Mouse (Mus musculus): ENCODE results near the gene Gm10490. TPM values are rescaled to one million over a fixed set of nuclear protein-coding genes. Genes with fewer than 3 reads are reported as not detected.

Gene Gm10490
- polyA plus RNA-seq, 1 experiment = not detected

- DNase-seq (ENCODE audit: extremely low spot score in 1 of 2, low spot score in 1 of 2) = no peak
Measured at GRCm38 (mm10) chrX:7922032-7922431, 12.7 kb downstream of the Gm10490 start.

DNA sequence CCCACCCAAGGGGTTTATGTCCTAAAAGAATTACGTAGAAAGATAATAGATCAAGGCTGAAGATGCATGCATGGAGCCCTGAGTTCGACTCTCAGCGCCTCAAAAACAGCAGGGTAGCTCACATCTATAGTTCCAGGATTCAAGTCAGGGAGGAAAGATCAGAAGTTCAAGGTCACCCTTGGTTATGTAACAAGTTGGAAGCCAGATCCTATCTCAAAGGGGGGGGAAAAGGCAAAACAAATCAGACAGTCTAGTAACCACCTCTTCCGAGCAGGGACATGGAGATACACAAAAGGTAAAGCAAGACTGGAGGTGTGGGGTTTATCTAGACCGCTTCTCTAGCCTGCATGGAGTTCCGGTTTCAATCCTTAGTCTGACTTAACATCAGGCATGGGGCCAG lies 16.9 kb downstream of the Gm10490 start:
- DNase-seq (ENCODE audit: extremely low spot score in 1 of 2, low spot score in 1 of 2) = no peak

DNA sequence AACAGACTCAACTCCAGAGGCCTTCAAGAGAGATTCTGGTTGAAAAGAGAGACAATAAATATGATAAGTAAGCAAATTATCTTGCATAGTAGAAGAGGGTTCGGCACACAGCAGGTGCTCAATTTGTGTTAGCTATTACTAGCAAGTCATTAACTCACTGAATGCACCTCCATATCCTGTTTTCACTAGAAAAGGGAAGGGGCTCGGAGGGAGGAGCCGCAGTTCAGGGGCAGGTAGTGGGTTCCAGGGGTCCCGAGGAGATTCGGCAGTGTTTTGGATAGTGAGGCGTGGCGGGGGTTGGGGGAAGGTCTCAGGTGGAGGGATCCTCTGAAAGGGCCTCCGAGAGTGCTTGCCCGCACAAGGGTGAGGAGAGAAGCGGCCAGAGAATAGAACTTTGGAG lies 17.8 kb downstream of the Gm10490 start:
- no peak for DNase-seq (ENCODE audit: extremely low spot score in 1 of 2, low spot score in 1 of 2)

- no peak for DNase-seq (ENCODE audit: extremely low spot score in 1 of 2, low spot score in 1 of 2)
Measured at GRCm38 (mm10) chrX:7928270-7928790, 19.0 kb downstream of the Gm10490 start, which contains the start of gene Eras. TSS of gene Eras (minus strand) at chrX:7928607.

- no peak for DNase-seq (ENCODE audit: extremely low spot score in 1 of 2, low spot score in 1 of 2)
Measured at GRCm38 (mm10) chrX:7936874-7937273, 27.5 kb downstream of the Gm10490 start.

DNA sequence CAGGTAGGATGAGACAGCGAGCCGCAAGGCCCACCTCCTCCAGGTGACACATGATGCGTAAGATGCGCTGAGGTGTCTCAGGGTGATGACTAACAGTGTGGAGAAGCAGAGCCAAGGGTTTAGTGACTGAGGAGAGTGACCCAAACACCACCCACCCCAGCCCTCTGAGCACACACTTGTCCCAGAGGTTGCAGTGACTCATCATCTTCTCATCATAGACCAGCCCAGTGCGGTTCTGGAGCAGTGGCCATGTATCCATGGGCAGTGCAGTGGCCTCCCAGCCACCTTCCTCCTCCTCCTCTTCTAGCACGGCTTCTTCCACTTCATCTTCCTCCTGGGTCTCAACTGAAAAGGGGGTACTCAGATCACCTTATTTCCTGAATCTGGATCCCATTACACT lies 28.3 kb downstream of the Gm10490 start:
- DNase-seq (ENCODE audit: extremely low spot score in 1 of 2, low spot score in 1 of 2) = no peak

- DNase-seq (ENCODE audit: extremely low spot score in 1 of 2, low spot score in 1 of 2) = no peak
Measured at GRCm38 (mm10) chrX:7945618-7946017, 36.3 kb downstream of the Gm10490 start.

- no peak for DNase-seq (ENCODE audit: extremely low spot score in 1 of 2, low spot score in 1 of 2)
Measured at GRCm38 (mm10) chrX:7947108-7947899, 38.0 kb downstream of the Gm10490 start, which contains the start of gene Hdac6. TSS of gene Hdac6 (minus strand) at chrX:7947889.

- DNase-seq (ENCODE audit: extremely low spot score in 1 of 2, low spot score in 1 of 2) = peak; percentile 93 to 95
Measured at GRCm38 (mm10) chrX:7947900-7948492, 38.7 kb downstream of the Gm10490 start.

DNA sequence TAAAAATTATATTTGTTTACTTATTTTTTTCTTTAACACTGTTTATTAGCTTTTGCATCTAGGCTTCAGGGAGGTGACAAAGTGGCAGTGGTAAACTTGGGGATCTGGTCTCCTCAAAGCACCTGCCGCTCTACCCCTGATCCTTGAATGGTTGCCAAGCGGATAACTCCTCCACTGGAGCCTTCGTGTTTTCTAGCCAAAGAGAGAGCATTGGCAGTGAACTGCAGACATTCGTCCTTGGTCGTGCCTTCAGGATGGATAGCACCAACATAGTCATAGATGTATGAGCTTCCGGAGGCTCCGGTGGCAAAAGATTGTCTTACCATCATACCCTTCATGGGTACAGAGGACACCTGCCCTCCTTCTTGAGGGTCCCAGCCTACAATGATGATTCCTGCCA lies 40.7 kb downstream of the Gm10490 start:
- no peak for DNase-seq (ENCODE audit: extremely low spot score in 1 of 2, low spot score in 1 of 2)

DNA sequence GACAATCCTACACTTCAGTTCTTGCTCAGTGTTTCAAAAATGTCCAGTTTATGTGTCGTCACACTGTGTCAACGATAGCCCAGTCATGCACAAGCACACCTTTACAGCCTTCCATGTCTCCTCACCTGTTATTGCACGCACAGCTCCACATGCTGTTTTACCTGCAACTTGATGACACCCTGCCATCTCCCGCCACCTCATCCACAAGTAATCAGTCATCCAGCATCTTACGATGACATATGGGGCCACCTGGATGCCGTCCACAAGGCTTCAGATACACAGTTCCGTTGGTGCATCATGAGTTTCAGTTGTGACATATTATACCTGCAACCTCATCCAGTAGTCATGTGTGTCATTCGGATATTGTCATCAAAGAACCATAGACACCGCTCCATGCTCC lies 49.5 kb downstream of the Gm10490 start:
- no peak for DNase-seq (ENCODE audit: extremely low spot score in 1 of 2, low spot score in 1 of 2)

Other genes with a start within 250 kb of the Gm10490 start
- 14.6 and 15.6 TPM in 2 replicates for gene Plp2, start 238.2 kb upstream of the Gm10490 start, polyA plus RNA-seq (2012; rRNA removed)
- gene Magix, start 228.3 kb upstream of the Gm10490 start, polyA plus RNA-seq (2012; rRNA removed) = 0.90 and 1.2 TPM in 2 replicates
- gene Gpkow, start 212.4 kb upstream of the Gm10490 start, polyA plus RNA-seq (2012; rRNA removed) = 26.2 and 32.7 TPM in 2 replicates
- gene Wdr45, start 195.2 kb upstream of the Gm10490 start, polyA plus RNA-seq (2012; rRNA removed) = 75.0 and 77.0 TPM in 2 replicates
- gene Gm45208, start 187.3 kb upstream of the Gm10490 start, polyA plus RNA-seq (2012; rRNA removed) = 0.18 and 0.55 TPM in 2 replicates
- gene Praf2, start 181.1 kb upstream of the Gm10490 start, polyA plus RNA-seq (2012; rRNA removed) = 118 and 124 TPM in 2 replicates
- 23.7 and 25.4 TPM in 2 replicates for gene Ccdc120, start 158.6 kb upstream of the Gm10490 start, polyA plus RNA-seq (2012; rRNA removed)
- 23.8 and 25.1 TPM in 2 replicates for gene Tfe3, start 147.0 kb upstream of the Gm10490 start, polyA plus RNA-seq (2012; rRNA removed)
- gene Gripap1, start 119.8 kb upstream of the Gm10490 start, polyA plus RNA-seq (2012; rRNA removed) = 112 and 118 TPM in 2 replicates
- gene Kcnd1, start 87.3 kb upstream of the Gm10490 start, polyA plus RNA-seq (2012; rRNA removed) = 7.4 and 7.8 TPM in 2 replicates
- 51.9 and 58.0 TPM in 2 replicates for gene Otud5, start 68.2 kb upstream of the Gm10490 start, polyA plus RNA-seq (2012; rRNA removed)
- 50.5 and 54.6 TPM in 2 replicates for gene Pim2, start 31.3 kb upstream of the Gm10490 start, polyA plus RNA-seq (2012; rRNA removed)
- gene Slc35a2, start 25.5 kb upstream of the Gm10490 start, polyA plus RNA-seq (2012; rRNA removed) = 44.6 and 51.1 TPM in 2 replicates
- gene Pqbp1, start 10.3 kb upstream of the Gm10490 start, polyA plus RNA-seq (2012; rRNA removed) = 188 and 192 TPM in 2 replicates
- gene Timm17b, start 10.2 kb upstream of the Gm10490 start, polyA plus RNA-seq (2012; rRNA removed) = 17.8 and 20.3 TPM in 2 replicates
- gene Gm10491, start 1.7 kb upstream of the Gm10490 start, polyA plus RNA-seq (2012; rRNA removed) = not detected in 2 replicates
- 456 and 602 TPM in 2 replicates for gene Pcsk1n, start 10.3 kb downstream of the Gm10490 start, polyA plus RNA-seq (2012; rRNA removed)
- 0.10 TPM in 1 of 2 replicates, not detected in the other for gene Eras, start 19.1 kb downstream of the Gm10490 start, polyA plus RNA-seq (2012; rRNA removed)
- gene Hdac6, start 38.3 kb downstream of the Gm10490 start, polyA plus RNA-seq (2012; rRNA removed) = 71.9 and 81.8 TPM in 2 replicates
- not detected in 2 replicates for gene Gata1, start 68.5 kb downstream of the Gm10490 start, polyA plus RNA-seq (2012; rRNA removed)
- gene Glod5, start 109.0 kb downstream of the Gm10490 start, polyA plus RNA-seq (2012; rRNA removed) = 0.60 and 0.84 TPM in 2 replicates
- gene Suv39h1, start 165.2 kb downstream of the Gm10490 start, polyA plus RNA-seq (2012; rRNA removed) = 25.0 and 27.5 TPM in 2 replicates
- 1.1 and 1.4 TPM in 2 replicates for gene Was, start 181.0 kb downstream of the Gm10490 start, polyA plus RNA-seq (2012; rRNA removed)
- 221 and 236 TPM in 2 replicates for gene Wdr13, start 223.3 kb downstream of the Gm10490 start, polyA plus RNA-seq (2012; rRNA removed)
- gene Rbm3, start 236.3 kb downstream of the Gm10490 start, polyA plus RNA-seq (2012; rRNA removed) = 216 and 235 TPM in 2 replicates

Measured in frontal cortex, adult 2 months (tissue).